Mouse (Mus musculus): ENCODE measurements at regions not wholly inside any gene's neighbourhood (a gene's known extent, or its start where the extent isn't known, plus 50 kb on each side); places are given as distances from the start of the nearest gene placed in this dataset.
"Not testable (repeated sequence)": the region's sequence is repeated elsewhere in the genome, so short reads cannot be mapped to it uniquely, and the experiment has no call there.

DNA sequence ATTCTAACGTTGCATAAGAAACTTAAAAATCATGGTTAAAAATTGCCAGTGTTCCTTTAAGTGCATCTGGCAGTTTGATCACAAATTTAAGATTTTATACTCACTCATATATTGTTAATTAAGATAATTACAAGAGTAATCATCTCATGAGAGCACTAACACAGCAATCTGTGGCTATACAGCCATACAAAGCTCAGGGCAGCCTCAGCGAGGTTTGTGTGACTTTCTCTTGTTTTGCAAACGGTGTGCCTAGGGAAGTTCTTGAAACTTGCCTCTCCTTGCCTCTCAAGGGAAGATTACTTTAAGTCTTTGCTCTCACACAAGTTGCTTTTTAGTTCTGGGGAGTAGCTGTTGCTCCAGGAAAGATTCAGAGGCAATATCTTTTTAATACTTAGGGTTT, 58.1 kb upstream of the Slc1a4 start:
- no peaks in the 10 kb centered on the region for H3K27me3 ChIP-seq (ENCODE audit: control insufficient read depth, insufficient read depth, insufficient read length)
- no peaks in the 10 kb centered on the region for H3K36me3 ChIP-seq (ENCODE audit: control insufficient read depth, insufficient read depth)
- H3ac ChIP-seq (ENCODE audit: control insufficient read depth, insufficient read length), result no peak overlapping the region
- no peak overlapping the region for H3K4me3 ChIP-seq
- no peak for TF ChIP-seq TCF12 (IDR thresholded peaks at IDR 0.05; ENCODE audit: insufficient read depth, poor library complexity, severe bottlenecking)
- TF ChIP-seq POLR2AphosphoS2 (IDR thresholded peaks at IDR 0.05; ENCODE audit: insufficient read length, low read depth), result no peak
- TF ChIP-seq MYOD1 (IDR thresholded peaks at IDR 0.05; ENCODE audit: control insufficient read depth in 1 of 3, insufficient read length in 2 of 3, low read depth in 2 of 3), result no peak
- no peak for TF ChIP-seq TCF3 (IDR thresholded peaks at IDR 0.05; ENCODE audit: insufficient read length, low read depth)
- no peak for TF ChIP-seq MAX (IDR thresholded peaks at IDR 0.05; ENCODE audit: low read depth)
- TF ChIP-seq MYOG (IDR thresholded peaks at IDR 0.05; ENCODE audit: control insufficient read depth in 1 of 3, insufficient read depth in 1 of 3, insufficient read length in 2 of 3, low read depth in 2 of 3), result no peak
- TF ChIP-seq CEBPB (IDR thresholded peaks at IDR 0.05; ENCODE audit: insufficient read depth, poor library complexity, severe bottlenecking), result no peak
- TF ChIP-seq SRF (IDR thresholded peaks at IDR 0.05; ENCODE audit: control insufficient read depth, insufficient read length, low read depth), result no peak
- no peak for TF ChIP-seq POLR2A (IDR thresholded peaks at IDR 0.05; ENCODE audit: insufficient read length, low read depth)
- no peak for TF ChIP-seq REST (IDR thresholded peaks at IDR 0.05; ENCODE audit: insufficient read depth, insufficient read length)
- TF ChIP-seq E2F4 (IDR thresholded peaks at IDR 0.05; ENCODE audit: insufficient read depth), result no peak
- no peak overlapping the region for H3K4me2 ChIP-seq (ENCODE audit: low read depth)
- no peaks in the 10 kb centered on the region for H3K79me2 ChIP-seq (ENCODE audit: control insufficient read depth, insufficient read depth)

DNA sequence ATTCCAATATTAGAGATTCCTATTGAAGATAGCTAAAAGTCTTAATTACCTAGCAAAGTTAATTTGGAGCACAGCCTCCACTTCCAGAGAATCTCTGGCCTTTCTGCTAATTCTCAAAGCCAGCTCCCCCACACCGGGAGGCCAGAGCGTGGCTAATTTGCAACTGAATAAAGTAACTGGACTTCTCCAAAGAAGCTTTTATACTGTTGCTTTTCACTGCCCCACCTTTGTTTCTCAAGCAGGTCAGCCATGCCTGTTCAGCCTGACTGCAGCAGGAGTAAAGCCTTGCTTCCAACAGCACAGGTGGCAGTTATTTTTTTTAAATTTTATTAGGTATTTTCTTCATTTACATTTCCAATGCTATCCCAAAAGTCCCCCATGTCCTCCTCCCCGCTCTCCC, 60.8 kb upstream of the Slc1a4 start:
- not testable (repeated sequence) for H3K27me3 ChIP-seq (ENCODE audit: control insufficient read depth, insufficient read depth, insufficient read length); H3K79me2 ChIP-seq (ENCODE audit: control insufficient read depth, insufficient read depth); H3ac ChIP-seq (ENCODE audit: control insufficient read depth, insufficient read length); H3K36me3 ChIP-seq (ENCODE audit: control insufficient read depth, insufficient read depth); H3K4me2 ChIP-seq (ENCODE audit: low read depth); H3K4me3 ChIP-seq

- not testable (repeated sequence) for H3K27me3 ChIP-seq (ENCODE audit: control insufficient read depth, insufficient read depth, insufficient read length); H3K4me2 ChIP-seq (ENCODE audit: low read depth); H3K79me2 ChIP-seq (ENCODE audit: control insufficient read depth, insufficient read depth); H3K4me3 ChIP-seq; H3ac ChIP-seq (ENCODE audit: control insufficient read depth, insufficient read length); H3K36me3 ChIP-seq (ENCODE audit: control insufficient read depth, insufficient read depth)
Measured at GRCm38 (mm10) chr11:20393807-20394206, 61.3 kb upstream of the Slc1a4 start.

DNA sequence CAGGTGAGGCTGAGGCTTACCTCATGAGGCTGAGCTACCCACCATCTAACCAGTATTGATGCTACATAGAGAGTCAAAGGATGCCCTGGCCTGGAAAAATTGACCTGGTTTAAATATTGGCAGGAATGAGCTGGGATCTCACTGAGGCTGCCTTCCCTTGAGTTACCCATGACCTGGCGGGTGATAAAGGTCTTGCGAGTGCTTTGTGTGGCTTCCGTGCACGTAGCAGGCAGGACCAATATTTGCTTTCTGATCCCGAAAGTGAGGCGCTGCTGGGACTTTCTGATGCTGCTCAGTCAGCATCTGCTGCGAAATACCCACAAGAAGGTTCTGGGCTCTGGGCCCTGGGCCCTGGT, 63.3 kb upstream of the Slc1a4 start:
- TF ChIP-seq REST (IDR thresholded peaks at IDR 0.05; ENCODE audit: insufficient read depth, insufficient read length) (no peak), USF1 (IDR thresholded peaks at IDR 0.05; ENCODE audit: low read depth) (no peak), POLR2A (IDR thresholded peaks at IDR 0.05; ENCODE audit: insufficient read length, low read depth) (no peak), CEBPB (IDR thresholded peaks at IDR 0.05; ENCODE audit: insufficient read depth, poor library complexity, severe bottlenecking) (no peak), MYOD1 (IDR thresholded peaks at IDR 0.05; ENCODE audit: control insufficient read depth in 1 of 3, insufficient read length in 2 of 3, low read depth in 2 of 3) (no peak), MAX (IDR thresholded peaks at IDR 0.05; ENCODE audit: low read depth) (no peak), E2F4 (IDR thresholded peaks at IDR 0.05; ENCODE audit: insufficient read depth) (no peak), TCF12 (IDR thresholded peaks at IDR 0.05; ENCODE audit: insufficient read depth, poor library complexity, severe bottlenecking) (no peak), POLR2AphosphoS2 (IDR thresholded peaks at IDR 0.05; ENCODE audit: insufficient read length, low read depth) (no peak), MYOG (IDR thresholded peaks at IDR 0.05; ENCODE audit: control insufficient read depth in 1 of 3, insufficient read depth in 1 of 3, insufficient read length in 2 of 3, low read depth in 2 of 3) (no peak), TCF3 (IDR thresholded peaks at IDR 0.05; ENCODE audit: insufficient read length, low read depth) (no peak), SRF (IDR thresholded peaks at IDR 0.05; ENCODE audit: control insufficient read depth, insufficient read length, low read depth) (no peak)

DNA sequence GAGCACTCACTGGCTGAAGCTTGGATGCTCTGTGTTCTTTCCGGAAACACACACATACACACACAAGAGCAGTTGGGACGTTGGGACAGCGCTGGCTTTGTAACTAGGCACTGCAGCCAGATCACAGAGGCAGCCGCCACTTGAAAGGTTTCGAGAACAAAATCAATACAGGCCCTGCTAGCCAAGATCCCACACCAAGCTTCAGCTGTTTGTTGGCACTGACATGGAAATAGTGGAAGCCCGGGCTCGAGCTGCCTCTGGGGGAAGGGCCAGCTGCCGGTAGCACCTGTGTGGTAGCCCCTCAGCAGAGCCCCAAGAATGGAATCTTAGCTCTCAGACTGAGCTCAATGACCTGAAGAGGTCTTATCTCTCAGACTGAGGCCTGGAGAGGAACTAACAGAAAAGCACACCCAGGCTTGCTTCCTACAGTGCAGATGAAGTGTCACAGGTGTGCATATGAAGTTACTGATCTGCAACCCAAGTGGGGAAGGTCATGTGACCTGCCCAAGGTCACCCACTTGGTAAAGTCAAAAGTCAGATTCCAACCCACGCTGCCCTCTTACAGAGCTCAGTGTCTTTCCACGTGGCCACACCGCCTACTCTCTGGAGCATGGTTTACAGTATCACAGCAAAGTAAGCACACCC, 63.8 kb upstream of the Slc1a4 start:
- H3K79me2 ChIP-seq (ENCODE audit: control insufficient read depth, insufficient read depth), result no peaks in the 10 kb centered on the region
- no peak overlapping the region for H3ac ChIP-seq (ENCODE audit: control insufficient read depth, insufficient read length)
- TF ChIP-seq MAX (IDR thresholded peaks at IDR 0.05; ENCODE audit: low read depth) (no peak), CEBPB (IDR thresholded peaks at IDR 0.05; ENCODE audit: insufficient read depth, poor library complexity, severe bottlenecking) (no peak), MYOD1 (IDR thresholded peaks at IDR 0.05; ENCODE audit: control insufficient read depth in 1 of 3, insufficient read length in 2 of 3, low read depth in 2 of 3) (no peak), MYOG (IDR thresholded peaks at IDR 0.05; ENCODE audit: control insufficient read depth in 1 of 3, insufficient read depth in 1 of 3, insufficient read length in 2 of 3, low read depth in 2 of 3) (no peak), TCF12 (IDR thresholded peaks at IDR 0.05; ENCODE audit: insufficient read depth, poor library complexity, severe bottlenecking) (no peak), REST (IDR thresholded peaks at IDR 0.05; ENCODE audit: insufficient read depth, insufficient read length) (no peak), E2F4 (IDR thresholded peaks at IDR 0.05; ENCODE audit: insufficient read depth) (no peak), POLR2A (IDR thresholded peaks at IDR 0.05; ENCODE audit: insufficient read length, low read depth) (no peak), SRF (IDR thresholded peaks at IDR 0.05; ENCODE audit: control insufficient read depth, insufficient read length, low read depth) (no peak), TCF3 (IDR thresholded peaks at IDR 0.05; ENCODE audit: insufficient read length, low read depth) (no peak), USF1 (IDR thresholded peaks at IDR 0.05; ENCODE audit: low read depth) (no peak), POLR2AphosphoS2 (IDR thresholded peaks at IDR 0.05; ENCODE audit: insufficient read length, low read depth) (no peak)
- no peaks in the 10 kb centered on the region for H3K36me3 ChIP-seq (ENCODE audit: control insufficient read depth, insufficient read depth)
- no peak overlapping the region for H3K4me3 ChIP-seq
- H3K27me3 ChIP-seq (ENCODE audit: control insufficient read depth, insufficient read depth, insufficient read length), result no peaks in the 10 kb centered on the region
- no peak overlapping the region for H3K4me2 ChIP-seq (ENCODE audit: low read depth)

More for the DNA sequence above, 63.3 kb upstream of the Slc1a4 start:
- Histone ChIP-seq H3K27me3 (ENCODE audit: control insufficient read depth, insufficient read depth, insufficient read length) (no peaks in the 10 kb centered on the region), H3K36me3 (ENCODE audit: control insufficient read depth, insufficient read depth) (no peaks in the 10 kb centered on the region), H3K4me2 (ENCODE audit: low read depth) (no peak overlapping the region), H3K79me2 (ENCODE audit: control insufficient read depth, insufficient read depth) (no peaks in the 10 kb centered on the region), H3K4me3 (no peak overlapping the region), H3ac (ENCODE audit: control insufficient read depth, insufficient read length) (no peak overlapping the region)

All from myocyte (in vitro differentiated cells).